Mouse (Mus musculus) ES-Bruce4 (cell line): ENCODE data around the gene Olfr314. TPM values are rescaled to one million over a fixed set of nuclear protein-coding genes. Genes with fewer than 3 reads are reported as not detected.

Experiments
- H3K27ac ChIP-seq: 2 replicates; pipeline ENCODE4 v1.5.1; 2012; ENCODE audit warnings: low read length, inconsistent platforms; ENCODE audit not compliant: insufficient read depth
- H3K27me3 ChIP-seq: 2 replicates; pipeline ENCODE4 v1.6.1; 2012; ENCODE audit warnings: mild to moderate bottlenecking, low read length, inconsistent platforms; ENCODE audit not compliant: control insufficient read depth, poor library complexity, insufficient read depth, severe bottlenecking
- H3K36me3 ChIP-seq: 2 replicates; pipeline ENCODE4 v1.6.1; 2012; ENCODE audit warnings: inconsistent platforms, mild to moderate bottlenecking, low read length, moderate library complexity; ENCODE audit not compliant: control insufficient read depth, poor library complexity, insufficient read depth, severe bottlenecking
- H3K4me1 ChIP-seq: one replicate; pipeline ENCODE4 v1.8.1; 2011; ENCODE audit warnings: low read length; ENCODE audit not compliant: control insufficient read depth, insufficient read depth
- H3K4me3 ChIP-seq: 2 replicates; pipeline ENCODE4 v1.5.1; 2011; ENCODE audit warnings: low read depth, mild to moderate bottlenecking, low read length
- H3K9ac ChIP-seq: 2 replicates; pipeline ENCODE4 v1.6.1; 2012; ENCODE audit warnings: low read depth, mild to moderate bottlenecking, inconsistent platforms; ENCODE audit not compliant: poor library complexity, severe bottlenecking
- H3K9me3 ChIP-seq: replicated peaks from 2 replicates; pipeline ENCODE4 v1.6.1; 2012; ENCODE audit warnings: mild to moderate bottlenecking, low read length, inconsistent platforms; ENCODE audit not compliant: control insufficient read depth, poor library complexity, insufficient read depth, severe bottlenecking
- CTCF ChIP-seq: IDR thresholded peaks from one replicate; pipeline ENCODE4 v1.8.1; 2011; ENCODE audit warnings: low read depth, low read length
- EP300 ChIP-seq: IDR thresholded peaks from 2 replicates; pipeline ENCODE4 v1.6.1; 2011; ENCODE audit warnings: low read depth, low read length; ENCODE audit not compliant: insufficient read depth
- POLR2A ChIP-seq: IDR thresholded peaks from one replicate; pipeline ENCODE4 v1.8.1; 2011; ENCODE audit warnings: low read length; ENCODE audit not compliant: insufficient read depth
- polyA plus RNA-seq: library from polyadenylated mRNA; stranded (reverse); fragments of >200 nt; gene quantifications from 2 replicates; pipeline ENCODE4 v1.2.4, GENCODE M21; 2011; ENCODE audit warnings: low read depth; ENCODE audit not compliant: missing spikeins, insufficient read depth, insufficient read length

Gene Olfr314
- polyA plus RNA-seq, 1 experiment, result not detected

DNA sequence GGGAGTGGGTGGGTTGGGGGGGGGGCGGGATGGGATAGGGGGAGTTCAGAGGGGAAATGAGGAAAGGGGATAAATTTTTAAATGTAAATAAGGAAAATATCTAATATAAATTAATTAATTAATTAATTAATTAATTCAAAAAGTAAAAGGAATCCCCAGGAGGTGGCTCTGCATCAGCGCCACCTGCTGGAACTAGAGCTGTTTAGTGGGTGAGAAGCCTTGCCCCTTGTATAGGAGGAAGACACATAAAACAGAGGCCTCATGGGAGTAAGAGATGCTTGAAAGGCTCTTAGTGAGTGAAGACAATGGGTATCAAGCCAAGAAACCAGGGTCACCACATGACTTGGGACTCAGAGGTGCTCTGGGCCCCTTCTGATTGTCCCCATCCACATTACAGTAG, 13.1 kb downstream of the Olfr314 start:
- no peaks in the 10 kb centered on the region for H3K9me3 ChIP-seq
- no peak overlapping the region for H3K27ac ChIP-seq
- H3K27me3 ChIP-seq, result no peaks in the 10 kb centered on the region; the same call in 1 of the 2 replicates
- peak; percentile 6 for TF ChIP-seq CTCF
- no peak for TF ChIP-seq POLR2A
- TF ChIP-seq EP300, result no peak
- H3K36me3 ChIP-seq, result no peaks in the 10 kb centered on the region
- H3K4me1 ChIP-seq, result no peaks in the 10 kb centered on the region
- H3K4me3 ChIP-seq, result no peak overlapping the region
- H3K9ac ChIP-seq, result no peak overlapping the region

DNA sequence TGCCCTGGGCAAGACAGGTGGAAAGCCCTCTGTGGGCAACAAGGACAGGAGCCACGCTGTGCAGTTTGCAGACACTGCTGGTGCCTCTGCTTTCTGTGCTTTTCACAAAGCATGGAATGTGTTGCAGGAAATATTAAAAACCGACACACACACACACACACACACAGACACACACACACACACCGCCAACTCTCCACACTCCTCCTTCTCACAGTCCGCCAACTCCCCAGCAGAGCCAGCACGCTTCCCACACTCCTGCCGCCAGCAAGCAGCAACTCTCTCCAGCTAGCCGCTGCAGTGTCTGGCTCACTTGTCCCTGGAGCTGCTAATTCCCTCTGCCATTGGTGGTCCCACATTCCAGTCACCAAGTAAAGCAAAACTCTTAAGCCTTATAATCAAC, 14.1 kb downstream of the Olfr314 start:
- no peak overlapping the region for H3K27ac ChIP-seq
- no peak overlapping the region for H3K9ac ChIP-seq
- H3K9me3 ChIP-seq, result no peaks in the 10 kb centered on the region
- H3K27me3 ChIP-seq, result no peaks in the 10 kb centered on the region; the same call in 1 of the 2 replicates
- no peak overlapping the region for H3K4me3 ChIP-seq
- no peak for TF ChIP-seq POLR2A
- H3K36me3 ChIP-seq, result no peaks in the 10 kb centered on the region
- H3K4me1 ChIP-seq, result no peaks in the 10 kb centered on the region

DNA sequence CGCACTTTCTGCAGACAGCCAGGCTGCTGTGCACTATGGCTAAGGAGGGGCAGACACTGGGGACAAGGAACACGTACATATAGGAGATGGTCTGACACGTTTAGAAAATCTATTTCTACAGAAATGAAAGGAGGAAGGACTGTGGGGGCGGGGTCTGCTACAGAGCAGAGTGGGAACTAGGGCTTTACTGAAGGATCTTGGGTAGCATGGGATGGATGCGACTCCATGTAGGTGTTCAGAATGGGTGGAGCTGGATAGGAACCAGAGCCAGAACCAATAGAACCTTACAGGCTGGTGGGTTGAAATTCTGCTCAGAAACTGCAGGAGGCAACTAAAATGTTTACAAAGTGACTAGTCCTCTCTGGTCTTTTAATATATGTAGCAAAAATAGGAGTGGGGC, 17.0 kb downstream of the Olfr314 start:
- H3K36me3 ChIP-seq, result no peaks in the 10 kb centered on the region
- no peaks in the 10 kb centered on the region for H3K9me3 ChIP-seq
- no peak overlapping the region for H3K27ac ChIP-seq
- no peak overlapping the region for H3K4me3 ChIP-seq
- H3K4me1 ChIP-seq, result no peaks in the 10 kb centered on the region
- no peaks in the 10 kb centered on the region; the same call in 1 of the 2 replicates for H3K27me3 ChIP-seq
- H3K9ac ChIP-seq, result no peak overlapping the region
- TF ChIP-seq CTCF (no peak), EP300 (no peak), POLR2A (no peak)

DNA sequence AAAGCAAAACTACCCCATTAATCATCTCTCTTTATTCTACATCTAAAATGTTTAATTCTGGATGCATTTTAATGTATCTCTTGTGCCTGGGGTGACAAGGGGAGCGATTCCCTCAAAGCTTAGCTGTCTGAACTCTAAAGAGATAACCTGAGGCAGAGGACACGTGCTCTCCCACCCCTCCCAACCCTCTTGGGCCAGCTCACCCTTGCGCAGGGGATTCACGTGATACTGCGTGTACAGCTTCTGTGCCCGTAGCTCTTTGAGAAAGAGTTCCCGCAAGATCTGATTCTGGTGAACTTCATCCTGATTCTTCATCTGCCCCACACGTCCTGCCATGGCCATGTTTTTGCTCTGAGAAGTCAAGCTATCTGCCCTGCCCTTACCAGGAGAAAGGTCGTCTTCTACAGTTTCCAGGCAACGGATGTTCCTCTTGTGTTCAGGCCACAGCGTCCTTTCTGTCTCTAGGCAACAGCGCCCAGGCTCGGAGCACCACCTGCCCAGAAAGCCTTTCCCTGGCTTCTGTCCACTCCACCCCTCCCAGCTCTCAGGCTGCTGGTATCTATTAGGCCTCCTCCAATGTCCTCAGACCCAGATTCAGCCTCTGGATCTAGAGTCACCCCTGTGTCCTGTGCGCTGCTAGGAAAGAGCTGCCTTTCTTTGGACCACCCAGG, 18.9 kb downstream of the Olfr314 start, which contains the start of gene Fam183b:
Gene Fam183b, minus strand, starts transcription at position 403 of the 671 bp plus-strand sequence.
- Histone ChIP-seq H3K9ac (no peak within 1 kb of the TSS), H3K27ac (no peak within 1 kb of the TSS), H3K36me3 (no peaks in the 10 kb centered on the region), H3K9me3 (no peaks in the 10 kb centered on the region), H3K4me1 (no peaks in the 10 kb centered on the region), H3K4me3 (0 out of 2 replicates have a peak within 1 kb of the TSS, but pooled peaks have one; percentile 0), H3K27me3 (no peaks in the 10 kb centered on the region)
- TF ChIP-seq EP300 (no peak), CTCF (no peak), POLR2A (no peak)

DNA sequence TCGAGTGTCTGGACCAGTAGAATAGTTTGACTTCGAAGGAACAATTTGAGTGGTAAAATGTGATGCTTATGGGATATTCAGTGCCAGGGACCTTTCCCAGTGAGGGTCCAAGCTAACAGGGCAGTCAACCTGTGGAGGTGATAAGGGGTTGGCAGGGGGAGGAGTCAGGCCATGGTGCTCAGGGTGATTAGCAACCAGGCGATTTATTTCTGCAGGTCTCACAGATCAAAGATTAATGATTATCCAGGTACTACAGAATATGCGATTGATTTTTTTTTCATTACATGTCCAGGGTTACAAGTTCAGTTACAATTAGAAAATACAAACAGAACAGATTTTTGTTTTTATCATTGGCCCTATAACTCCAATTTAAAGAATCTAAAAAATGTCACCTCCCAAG, 21.1 kb downstream of the Olfr314 start:
- H3K4me1 ChIP-seq, result no peaks in the 10 kb centered on the region
- H3K36me3 ChIP-seq, result no peaks in the 10 kb centered on the region
- no peaks in the 10 kb centered on the region for H3K27me3 ChIP-seq
- H3K9me3 ChIP-seq, result no peaks in the 10 kb centered on the region; the same call in 1 of the 2 replicates
- H3K4me3 ChIP-seq, result no peak overlapping the region
- no peak overlapping the region for H3K9ac ChIP-seq
- no peak overlapping the region for H3K27ac ChIP-seq
- no peak for TF ChIP-seq CTCF
- TF ChIP-seq EP300, result no peak
- no peak for TF ChIP-seq POLR2A

DNA sequence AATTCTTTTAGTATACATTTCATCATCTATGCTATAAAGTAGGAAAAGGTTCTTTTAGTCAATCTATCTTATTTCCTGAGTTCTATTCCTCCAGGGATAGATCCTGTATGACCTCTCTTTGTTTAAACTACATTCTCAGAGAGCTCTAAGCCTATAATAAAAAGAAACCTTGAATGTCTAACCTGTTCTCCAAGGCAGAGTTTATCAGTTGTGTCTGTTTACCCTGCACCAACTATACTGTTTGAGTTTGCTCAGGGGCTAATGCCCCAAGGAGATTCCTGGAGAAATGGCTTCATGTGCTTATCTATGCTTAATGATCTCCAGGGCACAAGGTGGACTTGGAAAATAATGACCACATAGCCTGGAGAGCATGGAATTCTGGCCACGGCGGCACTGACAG, 21.6 kb downstream of the Olfr314 start:
- H3K9ac ChIP-seq, result no peak overlapping the region

More for the DNA sequence above, 21.6 kb downstream of the Olfr314 start:
- Histone ChIP-seq H3K9me3 (no peaks in the 10 kb centered on the region; the same call in 1 of the 2 replicates), H3K4me1 (no peaks in the 10 kb centered on the region), H3K27me3 (no peaks in the 10 kb centered on the region), H3K36me3 (no peaks in the 10 kb centered on the region), H3K4me3 (no peak overlapping the region), H3K27ac (no peak overlapping the region)
- TF ChIP-seq POLR2A, result no peak
- TF ChIP-seq EP300, result no peak
- no peak for TF ChIP-seq CTCF
